ENCODE assay signal across 13 mouse cellular contexts in the genomic region with DNA sequence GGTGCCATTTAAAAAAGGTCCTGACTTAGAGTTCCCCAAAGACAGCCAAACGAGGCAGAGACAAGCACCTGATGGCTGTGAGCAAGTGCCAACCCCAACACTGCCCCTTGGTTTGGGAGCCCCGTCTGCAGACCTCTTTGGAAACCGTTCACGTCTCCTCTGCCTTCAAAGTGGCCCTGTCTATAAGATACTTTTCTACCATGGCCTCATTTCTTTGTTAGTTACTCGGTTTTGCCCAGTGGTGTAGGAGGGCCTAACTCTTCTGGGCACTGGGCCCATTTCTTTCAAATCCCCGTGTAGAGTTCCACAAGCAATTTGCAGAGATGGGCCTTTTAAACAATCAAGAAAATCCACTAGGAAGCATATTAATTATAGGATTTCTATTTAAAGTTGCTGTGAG. TPM values are rescaled to one million over a fixed set of nuclear protein-coding genes. Genes with fewer than 3 reads are reported as not detected.
DNase-seq lines count a peak whose midpoint lies in the region; ATAC-seq and TF ChIP-seq lines count a peak whose summit lies in the region.
"Had no signal": no experiment of that assay in that cellular context is flagged by ENCODE, and none has a peak within 500 bp of the region (broad histone marks: within the 10 kb centered on the region; RNA-seq: fewer than 3 reads in every experiment).

No protein-coding gene starts in this region.

- peak; percentile 73 for DNase-seq in forebrain, embryonic 14.5 days (ENCODE audit: low spot score)
- no peak for DNase-seq in forebrain, embryonic 11.5 days (ENCODE audit: low spot score)
- peak; percentile 34 to 44 for DNase-seq in left cerebral cortex, adult 18-20 months (ENCODE audit: low spot score in 2 of 2)
- DNase-seq in left cerebral cortex, adult 11 months (ENCODE audit: low spot score), result no peak
- peak; percentile 87 for DNase-seq in brain, embryonic 14.5 days (ENCODE audit: low read depth)
- peak; percentile 3 for DNase-seq in left cerebral cortex, postnatal 4 days
- DNase-seq in kidney, adult 8-10 months, result no peak
- DNase-seq: cerebellum, postnatal 36 days; heart, postnatal 36 days; kidney, postnatal 36 days had no signal

- H3K27me3 ChIP-seq in forebrain, embryonic 14.5 days (replicated peaks; ENCODE audit: control insufficient read depth, insufficient read depth, low read length), result no peaks in the 10 kb centered on the region
- no peaks in the 10 kb centered on the region for H3K27me3 ChIP-seq in forebrain, embryonic 11.5 days (ENCODE audit: control insufficient read depth, insufficient read depth, low read length)
- H3K27me3 ChIP-seq: limb, embryonic 15.5 days had no signal

- H3K4me3 ChIP-seq in forebrain, embryonic 14.5 days (ENCODE audit: low read depth, low read length), result no peak overlapping the region
- H3K4me3 ChIP-seq in forebrain, embryonic 11.5 days (ENCODE audit: low read depth, low read length), result no peak overlapping the region
- H3K4me3 ChIP-seq: limb, embryonic 15.5 days had no signal

- H3K4me1 ChIP-seq in forebrain, embryonic 14.5 days (ENCODE audit: control insufficient read depth, insufficient read depth, low read length), result peaks cover 36% of the 10 kb centered on the region
- no peaks in the 10 kb centered on the region for H3K4me1 ChIP-seq in forebrain, embryonic 11.5 days (replicated peaks; ENCODE audit: control insufficient read depth, insufficient read depth, low read length)
- H3K4me1 ChIP-seq: limb, embryonic 15.5 days had no signal

- H3K9ac ChIP-seq in forebrain, embryonic 14.5 days (ENCODE audit: low read length), result no peak overlapping the region
- no peak overlapping the region for H3K9ac ChIP-seq in forebrain, embryonic 11.5 days (ENCODE audit: low read length)
- H3K9ac ChIP-seq: limb, embryonic 15.5 days had no signal

- H3K9me3 ChIP-seq in forebrain, embryonic 14.5 days (replicated peaks; ENCODE audit: control insufficient read depth, low read length), result no peaks in the 10 kb centered on the region
- no peaks in the 10 kb centered on the region for H3K9me3 ChIP-seq in forebrain, embryonic 11.5 days (ENCODE audit: control insufficient read depth, low read length)
- H3K9me3 ChIP-seq: G1E; limb, embryonic 15.5 days had no signal

- H3K4me2 ChIP-seq in forebrain, embryonic 14.5 days (ENCODE audit: low read length), result no peak overlapping the region
- no peak overlapping the region for H3K4me2 ChIP-seq in forebrain, embryonic 11.5 days (ENCODE audit: low read depth, low read length, severe bottlenecking)
- H3K4me2 ChIP-seq: limb, embryonic 15.5 days had no signal

- TF ChIP-seq CTCF in brain, embryonic 14.5 days (IDR thresholded peaks at IDR 0.05; ENCODE audit: borderline replicate concordance, extremely low read depth, insufficient read depth, insufficient read length), result no peak

- H3K27ac ChIP-seq in forebrain, embryonic 14.5 days (ENCODE audit: low read depth, low read length), result no peak overlapping the region
- no peak overlapping the region for H3K27ac ChIP-seq in forebrain, embryonic 11.5 days (ENCODE audit: low read depth, low read length)
- H3K27ac ChIP-seq: limb, embryonic 15.5 days had no signal

- ATAC-seq in forebrain, embryonic 14.5 days, result peak; percentile 24; the same call in 1 of the 2 replicates
- no peak for ATAC-seq in forebrain, embryonic 11.5 days (replicated peaks; ENCODE audit: low FRiP score)
- no peak for ATAC-seq in megakaryocyte, adult 5-6 weeks (ENCODE audit: poor library complexity, severe bottlenecking)

- 0 out of 2 replicates have a peak, but pooled peaks cover 5% of the 10 kb centered on the region for H3K36me3 ChIP-seq in forebrain, embryonic 14.5 days (ENCODE audit: control insufficient read depth, insufficient read depth, low read length)
- no peaks in the 10 kb centered on the region for H3K36me3 ChIP-seq in forebrain, embryonic 11.5 days (ENCODE audit: control insufficient read depth, insufficient read depth, low read length)

- intact Hi-C loops in left cerebral cortex, postnatal 4 days (cut with DNase I), result no loop called here

- 12% methylated on average over 6 of the region's 6 CpGs for WGBS in forebrain, embryonic 14.5 days
- WGBS in forebrain, embryonic 11.5 days, result 85% methylated on average over 6 of the region's 6 CpGs

- TF ChIP-seq POLR2A in brain, embryonic 14.5 days (IDR thresholded peaks at IDR 0.05; ENCODE audit: borderline replicate concordance, extremely low read depth, insufficient read depth, insufficient read length, poor library complexity, severe bottlenecking), result no peak

RNA-seq across cellular contexts. Expression of a gene that starts 43.4 kb away (rescaled TPM):
- polyA plus RNA-seq in forebrain, embryonic 14.5 days (2014; fragmentation: Nextera tagmentation; extraction: Ambion mirVana), result 29.9 and 38.7 TPM in 2 replicates
- 54.3 and 55.9 TPM in 2 replicates for polyA plus RNA-seq in forebrain, embryonic 11.5 days (2014; fragmentation: Nextera tagmentation; extraction: Ambion mirVana)
- total RNA-seq in left cerebral cortex, adult 18-20 months (2021), result 10 to 100 TPM; 55.4 to 63.3 TPM
- polyA plus RNA-seq in brain, embryonic 14.5 days (2012; rRNA removed), result 17.6 and 27.3 TPM in 2 replicates
- 10 to 100 TPM; 64.8 to 67.7 TPM for total RNA-seq in left cerebral cortex, postnatal 4 days (2021)
- total RNA-seq in megakaryocyte, adult 5-6 weeks (2015), result 17.5 and 18.2 TPM in 2 replicates
- total RNA-seq in megakaryocyte, adult 5-6 weeks (2017), result 32.5 and 34.3 TPM in 2 replicates

Comparison
In these comparisons a context has a peak if more than half of its experiments do, and no peak if none do; other contexts are left out.
1. DNase-seq: peak in forebrain, embryonic 14.5 days (single experiment), left cerebral cortex, adult 18-20 months (2 of 2), brain, embryonic 14.5 days (single experiment) and left cerebral cortex, postnatal 4 days (single experiment); none in forebrain, embryonic 11.5 days (single experiment), left cerebral cortex, adult 11 months (single experiment) and kidney, adult 8-10 months (0 of 2).